Mouse (Mus musculus): ENCODE results near the gene Pkp3. TPM values are rescaled to one million over a fixed set of nuclear protein-coding genes. Genes with fewer than 3 reads are reported as not detected.
"Not testable (repeated sequence)": the region's sequence is repeated elsewhere in the genome, so short reads cannot be mapped to it uniquely, and the experiment has no call there.

The Pkp3 gene
- polyA plus RNA-seq (2012; rRNA removed): 17.0 and 19.8 TPM in 2 replicates

GRCm38 (mm10) chr7:141077841-141078240 lies at the start of gene Pkp3:
Gene Pkp3, plus strand, starts transcription at chr7:141078218.
- Histone ChIP-seq H3K27ac (ENCODE audit: insufficient read depth, low read depth, low read length) (no peak within 1 kb of the TSS), H3K27me3 (replicated peaks; ENCODE audit: control insufficient read depth, insufficient read depth, low read length) (no peaks in the 10 kb centered on the region), H3K36me3 (ENCODE audit: control insufficient read depth, insufficient read depth, low read length) (no peaks in the 10 kb centered on the region), H3K4me3 (ENCODE audit: insufficient read depth, low read depth, low read length) (no peak within 1 kb of the TSS), H3K4me1 (ENCODE audit: control insufficient read depth, insufficient read depth, low read length) (no peaks in the 10 kb centered on the region)
- no peak for DNase-seq
- WGBS: 94% methylated on average over 15 of the region's 15 CpGs
- TF ChIP-seq CTCF (conservative IDR thresholded peaks at IDR 0.05; ENCODE audit: insufficient read depth, insufficient read length, low read depth, low read length) (no peak), POLR2A (IDR thresholded peaks at IDR 0.05; ENCODE audit: low read depth, low read length) (no peak)

GRCm38 (mm10) chr7:141028831-141029230 lies 49.2 kb upstream of the Pkp3 start, which contains the start of gene Gm17387:
Gene Gm17387, plus strand, starts transcription at chr7:141029131.
- no peak within 1 kb of the TSS for H3K4me3 ChIP-seq (ENCODE audit: insufficient read depth, low read depth, low read length)
- H3K36me3 ChIP-seq (ENCODE audit: control insufficient read depth, insufficient read depth, low read length): no peaks in the 10 kb centered on the region
- peaks cover 13% of the 10 kb centered on the region for H3K4me1 ChIP-seq (ENCODE audit: control insufficient read depth, insufficient read depth, low read length)
- 97% methylated on average over 2 of the region's 2 CpGs for WGBS
- DNase-seq: no peak
- TF ChIP-seq CTCF (conservative IDR thresholded peaks at IDR 0.05; ENCODE audit: insufficient read depth, insufficient read length, low read depth, low read length) (no peak), POLR2A (IDR thresholded peaks at IDR 0.05; ENCODE audit: low read depth, low read length) (no peak)
- no peaks in the 10 kb centered on the region for H3K27me3 ChIP-seq (replicated peaks; ENCODE audit: control insufficient read depth, insufficient read depth, low read length)
- no peak within 1 kb of the TSS for H3K27ac ChIP-seq (ENCODE audit: insufficient read depth, low read depth, low read length)

DNA sequence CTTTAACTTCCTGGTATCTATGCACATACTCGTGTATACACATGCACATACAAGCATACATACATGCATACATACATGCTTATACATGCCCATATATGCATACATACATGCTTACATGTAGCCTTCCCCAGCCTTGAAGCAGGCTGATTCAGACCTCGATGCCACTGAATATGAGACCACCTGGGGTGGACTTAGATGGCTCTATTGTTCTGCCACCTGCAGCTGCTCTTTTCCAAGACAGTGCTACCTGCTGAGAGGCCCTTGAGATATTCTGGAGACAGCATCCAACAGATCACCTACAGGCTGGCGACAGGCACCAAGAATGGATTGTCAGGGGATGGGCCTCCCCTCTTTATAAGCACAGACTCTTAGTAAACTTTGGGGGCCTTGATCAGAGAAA lies 47.6 kb upstream of the Pkp3 start:
- Histone ChIP-seq H3K27ac (ENCODE audit: insufficient read depth, low read depth, low read length) (no peak overlapping the region), H3K36me3 (ENCODE audit: control insufficient read depth, insufficient read depth, low read length) (no peaks in the 10 kb centered on the region), H3K27me3 (replicated peaks; ENCODE audit: control insufficient read depth, insufficient read depth, low read length) (no peaks in the 10 kb centered on the region), H3K4me1 (ENCODE audit: control insufficient read depth, insufficient read depth, low read length) (peaks cover 9% of the 10 kb centered on the region; the same call in 1 of the 2 replicates), H3K4me3 (ENCODE audit: insufficient read depth, low read depth, low read length) (no peak overlapping the region)
- TF ChIP-seq CTCF (conservative IDR thresholded peaks at IDR 0.05; ENCODE audit: insufficient read depth, insufficient read length, low read depth, low read length) (no peak), POLR2A (IDR thresholded peaks at IDR 0.05; ENCODE audit: low read depth, low read length) (no peak)
- no peak for DNase-seq
- 70% methylated on average over 3 of the region's 3 CpGs for WGBS

- Histone ChIP-seq H3K27ac (ENCODE audit: insufficient read depth, low read depth, low read length) (no peak overlapping the region), H3K4me3 (ENCODE audit: insufficient read depth, low read depth, low read length) (no peak overlapping the region), H3K36me3 (ENCODE audit: control insufficient read depth, insufficient read depth, low read length) (no peaks in the 10 kb centered on the region), H3K4me1 (ENCODE audit: control insufficient read depth, insufficient read depth, low read length) (no peaks in the 10 kb centered on the region), H3K27me3 (replicated peaks; ENCODE audit: control insufficient read depth, insufficient read depth, low read length) (no peaks in the 10 kb centered on the region)
- no peak for TF ChIP-seq CTCF (conservative IDR thresholded peaks at IDR 0.05; ENCODE audit: insufficient read depth, insufficient read length, low read depth, low read length)
- TF ChIP-seq POLR2A (IDR thresholded peaks at IDR 0.05; ENCODE audit: low read depth, low read length): no peak
- no peak for DNase-seq
- WGBS: 80% methylated on average over 9 of the region's 9 CpGs
Measured at GRCm38 (mm10) chr7:141032458-141033167, 45.4 kb upstream of the Pkp3 start.

- H3K36me3 ChIP-seq (ENCODE audit: control insufficient read depth, insufficient read depth, low read length); H3K4me1 ChIP-seq (ENCODE audit: control insufficient read depth, insufficient read depth, low read length); H3K4me3 ChIP-seq (ENCODE audit: insufficient read depth, low read depth, low read length); H3K27ac ChIP-seq (ENCODE audit: insufficient read depth, low read depth, low read length); H3K27me3 ChIP-seq (replicated peaks; ENCODE audit: control insufficient read depth, insufficient read depth, low read length); DNase-seq: not testable (repeated sequence)
- 77% methylated on average over 1 of the region's 2 CpGs for WGBS
Measured at GRCm38 (mm10) chr7:141036624-141037023, 41.4 kb upstream of the Pkp3 start.

DNA sequence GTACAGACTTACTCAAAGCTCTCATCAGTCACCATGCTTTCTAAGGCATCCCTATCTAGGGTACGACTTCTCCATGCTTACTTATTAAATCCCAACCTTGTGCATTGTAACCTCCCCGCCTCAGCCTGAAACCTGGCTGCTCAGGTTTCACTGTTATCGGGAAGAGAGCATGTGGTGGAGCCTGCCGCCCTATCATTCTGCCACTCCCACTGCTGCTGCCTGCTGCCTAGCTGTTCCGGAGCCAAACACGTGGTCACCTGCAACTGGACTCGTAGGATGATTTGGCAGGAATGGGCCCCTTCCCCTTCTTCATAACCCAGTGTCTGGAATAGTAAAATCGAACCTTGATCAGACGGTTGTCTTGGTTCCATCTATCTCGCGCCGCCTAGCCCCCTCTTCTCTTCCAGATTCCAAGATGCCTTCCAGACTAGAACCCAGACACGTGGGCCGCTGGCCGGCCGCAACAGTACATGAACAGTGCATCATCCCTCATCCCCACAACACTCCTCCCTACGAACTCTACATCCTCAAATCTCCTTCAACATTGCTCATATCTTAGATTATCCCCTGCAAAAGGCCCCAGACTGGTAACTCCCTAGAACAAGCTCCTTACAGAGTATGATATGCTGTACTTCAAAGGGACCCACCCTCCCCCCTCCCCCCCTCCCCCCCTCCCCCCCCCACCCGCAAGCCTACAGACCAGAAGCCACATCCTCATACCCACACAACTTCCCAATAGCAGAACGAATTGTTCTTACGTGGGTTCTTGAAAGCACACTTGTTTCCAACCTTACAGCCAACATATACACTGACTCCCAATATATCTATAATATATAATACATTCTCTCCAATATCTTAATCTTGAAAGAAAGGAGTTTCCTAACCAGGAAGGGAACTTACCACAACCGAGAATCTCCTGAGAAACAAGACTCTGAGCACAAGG lies 39.7 kb upstream of the Pkp3 start:
- H3K27me3 ChIP-seq (replicated peaks; ENCODE audit: control insufficient read depth, insufficient read depth, low read length): no peaks in the 10 kb centered on the region
- H3K27ac ChIP-seq (ENCODE audit: insufficient read depth, low read depth, low read length): no peak overlapping the region
- TF ChIP-seq CTCF (conservative IDR thresholded peaks at IDR 0.05; ENCODE audit: insufficient read depth, insufficient read length, low read depth, low read length): no peak
- TF ChIP-seq POLR2A (IDR thresholded peaks at IDR 0.05; ENCODE audit: low read depth, low read length): no peak
- no peak for DNase-seq
- H3K4me1 ChIP-seq (ENCODE audit: control insufficient read depth, insufficient read depth, low read length): no peaks in the 10 kb centered on the region; the same call in 1 of the 2 replicates
- H3K4me3 ChIP-seq (ENCODE audit: insufficient read depth, low read depth, low read length): no peak overlapping the region
- WGBS: 69% methylated on average over 20 of the region's 21 CpGs
- H3K36me3 ChIP-seq (ENCODE audit: control insufficient read depth, insufficient read depth, low read length): no peaks in the 10 kb centered on the region
